Mouse (Mus musculus) retina, embryonic 14.5 days (tissue): Measurements from ENCODE around the gene Tiparp.
A peak's percentile ranks its signal among the peaks of the same experiment; 100 is the strongest.

Experiments used
- DNase-seq: peaks from one replicate; pipeline ENCODE4 v3.0.0-alpha.2; 2015; ENCODE audit warnings: low spot score

Tiparp gene

DNA sequence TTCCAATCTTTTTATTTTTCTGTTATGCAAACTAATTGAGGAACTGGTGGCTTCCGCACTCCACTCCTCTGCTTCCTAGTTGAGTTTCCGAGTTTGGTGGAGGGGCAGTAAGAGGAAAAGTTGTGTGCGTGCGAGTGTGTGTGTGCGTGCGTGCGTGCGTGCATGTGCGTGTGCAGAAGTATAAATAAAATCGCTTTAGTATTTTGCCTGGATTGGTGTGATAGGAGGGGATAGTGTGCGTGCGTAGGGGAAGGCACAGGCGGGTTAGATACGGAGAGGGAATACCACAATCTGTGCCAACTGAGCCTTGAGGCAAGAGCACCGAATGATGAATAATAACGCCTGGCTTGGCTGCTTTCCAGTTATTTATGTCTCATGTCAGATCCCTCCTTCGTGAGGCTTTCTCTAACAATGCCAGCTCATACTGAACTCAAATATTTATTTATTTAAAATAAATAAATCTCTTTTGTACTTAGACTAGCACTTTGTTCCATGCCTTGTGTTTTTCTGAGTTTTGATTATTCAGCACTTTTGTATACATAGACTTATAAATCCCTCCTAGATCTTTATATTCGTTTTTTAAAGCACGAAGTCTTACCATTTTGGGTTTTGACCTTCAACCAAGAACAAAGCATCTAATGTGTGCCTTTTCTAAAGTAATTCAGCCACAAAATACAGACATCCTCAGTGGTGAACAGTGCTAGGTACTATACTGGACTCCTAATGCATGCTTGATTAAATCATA is 1.4 kb downstream of the Tiparp start:
- DNase-seq: peak; percentile 55

DNA sequence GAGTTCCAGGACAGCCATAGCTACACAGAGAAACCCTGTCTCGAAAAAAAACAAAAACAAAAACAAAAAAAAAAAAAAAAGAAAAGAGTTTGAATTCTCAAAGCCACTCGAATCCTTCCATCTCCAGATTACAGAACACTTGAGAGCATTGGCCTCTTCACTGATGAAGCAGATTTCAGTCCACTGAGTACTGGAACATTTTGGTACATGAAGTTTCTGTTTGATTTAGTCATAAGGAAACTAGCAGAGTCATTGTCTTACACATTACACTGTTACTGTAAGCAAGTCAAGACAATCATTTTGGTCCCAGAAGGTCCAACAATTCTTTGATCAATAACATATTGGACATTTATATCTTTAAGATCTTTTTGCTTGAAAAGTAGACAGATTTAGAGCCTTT is 4.8 kb downstream of the Tiparp start:
- DNase-seq: no peak

DNA sequence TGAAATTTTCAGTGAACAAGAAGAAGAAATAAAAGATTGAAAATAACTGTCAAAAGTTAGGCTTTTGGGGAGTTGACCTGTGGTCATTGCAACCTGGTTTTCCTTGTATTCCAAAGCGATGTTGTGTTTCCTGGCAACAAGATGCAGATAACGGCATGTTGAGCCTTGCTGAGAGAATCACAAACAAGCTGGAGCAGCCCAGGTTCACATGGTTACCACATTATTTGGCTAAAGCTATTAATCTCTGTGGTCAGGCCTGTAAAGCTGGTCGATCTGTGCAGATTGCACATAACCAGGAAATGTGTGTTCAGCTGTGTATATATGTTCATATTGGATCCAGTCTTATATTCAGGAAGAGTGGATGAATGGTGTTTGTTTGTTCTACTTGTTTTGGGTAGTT is 5.4 kb downstream of the Tiparp start:
- no peak for DNase-seq

DNA sequence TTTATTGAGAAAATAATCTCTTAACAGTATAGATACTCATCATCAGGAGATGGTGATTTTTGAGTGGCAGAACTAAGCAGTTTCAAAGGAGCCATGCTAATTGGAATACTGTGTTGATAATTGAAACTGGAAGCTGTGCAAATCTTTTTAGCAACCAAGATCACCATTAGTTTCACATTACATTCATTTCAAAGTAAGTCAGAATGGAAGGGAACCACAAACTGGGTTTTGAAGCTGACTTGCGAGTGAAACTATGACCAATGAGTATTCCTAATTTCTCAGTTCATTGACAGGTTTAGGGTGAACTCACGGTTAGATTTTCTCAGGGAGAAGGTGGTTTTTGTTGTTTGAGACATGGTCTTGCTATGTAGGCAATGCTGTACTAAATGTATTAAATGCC is 6.3 kb downstream of the Tiparp start:
- DNase-seq: no peak

DNA sequence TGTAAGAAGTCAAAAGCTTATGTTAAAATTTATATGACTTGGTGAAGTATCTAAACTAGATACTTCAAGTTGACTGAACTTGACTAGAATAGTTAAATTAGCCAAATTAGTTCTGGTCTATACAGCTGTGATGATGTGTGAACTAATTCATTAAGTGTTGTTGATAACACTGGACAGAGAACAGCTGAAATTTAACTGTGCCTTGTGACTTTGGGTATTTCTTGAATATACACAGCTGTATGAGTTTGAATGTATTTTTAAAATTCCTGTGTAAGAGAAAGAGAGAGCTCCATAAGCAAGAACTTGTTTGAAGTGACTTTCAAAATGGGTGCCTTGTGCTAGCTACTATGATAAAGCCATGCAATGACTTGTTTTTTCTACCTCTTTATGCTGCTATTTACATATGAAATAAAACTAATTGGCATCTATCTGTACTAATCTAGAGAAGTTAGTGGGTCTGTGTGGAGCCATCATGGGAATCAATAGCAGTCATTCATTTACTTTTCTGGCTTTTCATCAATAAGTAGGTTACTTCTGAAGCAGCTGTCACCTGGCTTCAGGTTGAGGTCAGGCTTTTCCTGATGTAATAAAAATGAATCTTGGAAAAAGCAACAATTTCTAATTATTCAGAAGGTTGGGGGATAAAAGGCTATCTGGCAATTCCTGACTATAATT is 7.0 kb downstream of the Tiparp start:
- no peak for DNase-seq

DNA sequence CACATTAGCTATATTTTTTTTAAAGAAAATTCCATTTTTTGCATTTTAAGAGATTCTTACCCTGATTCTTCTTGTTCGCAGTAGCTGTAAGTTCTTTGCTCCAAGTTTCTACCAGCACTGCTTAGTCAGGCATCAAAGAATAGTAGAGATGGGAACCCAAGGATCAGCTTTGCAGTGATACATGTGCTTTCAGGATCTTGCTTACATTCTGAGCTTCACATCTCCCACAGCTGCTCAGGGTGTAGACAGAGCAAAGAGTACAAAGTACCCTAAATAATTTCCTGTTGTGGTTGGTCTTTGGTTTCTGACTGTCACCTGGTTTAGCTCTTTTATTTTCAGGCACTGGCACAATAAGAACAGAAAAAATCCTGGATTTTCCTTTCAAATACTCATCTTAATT is 9.1 kb downstream of the Tiparp start:
- no peak for DNase-seq

DNA sequence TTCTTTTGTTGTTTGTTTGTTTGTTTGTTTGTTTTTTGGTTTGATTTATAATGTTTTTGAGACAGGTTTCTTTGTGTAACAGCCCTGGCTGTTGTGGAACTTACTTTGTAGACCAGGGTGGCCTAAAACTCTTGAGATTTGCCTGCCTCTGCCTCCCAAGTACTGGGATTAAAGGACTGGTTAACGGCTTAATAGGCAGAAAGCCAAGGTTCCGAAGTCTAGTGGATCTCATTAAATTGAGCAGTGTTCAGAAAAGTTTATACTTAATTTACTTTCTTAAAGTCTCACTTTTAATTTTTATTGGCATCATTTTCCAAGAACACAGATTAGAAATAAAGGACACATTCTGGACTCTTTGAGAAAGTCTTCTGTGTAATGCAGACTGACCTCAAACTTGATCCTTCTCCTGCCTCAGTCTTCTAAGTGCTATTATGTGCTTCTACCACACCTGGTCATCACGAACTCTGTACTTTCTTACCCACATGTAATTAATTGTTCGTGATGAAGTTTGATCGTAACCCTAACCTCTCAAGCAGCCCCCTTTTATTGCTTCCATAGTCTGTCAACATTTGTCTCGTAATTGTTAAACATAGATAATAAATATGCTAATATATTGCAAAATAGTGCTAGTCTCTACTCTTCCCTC is 12.8 kb downstream of the Tiparp start:
- DNase-seq: no peak

DNA sequence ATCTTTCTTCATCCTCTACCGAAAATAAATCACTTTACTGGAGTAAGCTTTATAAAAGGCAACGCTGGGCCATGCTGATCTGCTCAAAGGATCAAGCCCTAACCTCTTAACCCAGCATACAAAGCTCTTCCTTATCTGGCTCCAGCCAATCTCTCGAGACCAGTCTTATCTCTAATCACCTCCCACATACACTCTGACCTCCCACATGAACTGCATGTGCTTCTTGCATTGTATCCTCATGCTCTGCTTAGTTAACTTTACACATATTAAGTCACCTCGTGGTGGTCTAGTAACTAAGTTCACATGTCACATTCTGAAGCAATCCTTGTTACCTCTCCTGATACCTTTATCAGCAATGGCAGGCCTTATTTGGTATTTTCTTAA is 13.3 kb downstream of the Tiparp start:
- DNase-seq: no peak

DNA sequence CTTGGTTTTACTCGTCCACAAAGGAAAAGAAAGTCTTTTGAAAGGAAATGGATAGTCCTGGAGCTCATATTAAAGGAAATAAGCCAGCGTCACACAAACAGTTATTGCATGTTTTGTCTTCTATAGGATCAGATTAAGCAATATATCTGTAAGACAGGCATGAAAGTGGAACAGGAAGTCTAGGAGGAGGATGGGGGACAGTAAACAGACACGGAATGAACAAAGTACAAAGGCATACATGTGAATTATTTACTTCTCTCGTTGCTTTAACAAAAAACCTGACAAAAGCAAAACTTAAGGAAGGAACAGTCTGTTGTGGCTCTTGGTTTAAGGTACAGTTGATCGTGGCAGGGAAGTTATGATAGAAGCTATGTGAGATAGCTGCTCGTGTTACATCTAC is 21.6 kb downstream of the Tiparp start:
- no peak for DNase-seq

DNA sequence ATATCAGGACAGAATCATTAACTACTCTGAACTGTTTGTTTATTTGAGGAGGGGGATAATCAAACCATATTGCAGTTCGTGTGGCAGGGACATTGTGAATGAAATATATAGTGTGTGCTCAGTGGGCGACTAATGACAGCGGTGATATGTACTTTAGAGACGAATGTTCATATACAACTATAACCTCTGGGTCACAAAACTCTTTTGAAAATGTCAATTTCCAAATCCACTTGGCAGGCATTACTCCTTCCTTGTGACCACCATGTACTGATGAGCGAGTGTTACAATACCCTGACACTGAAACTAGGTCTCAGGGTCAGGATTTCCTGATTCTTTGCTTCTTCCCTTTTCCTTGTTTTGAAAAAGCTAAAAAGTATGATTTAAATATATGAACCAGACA is 22.9 kb downstream of the Tiparp start:
- DNase-seq: no peak

DNA sequence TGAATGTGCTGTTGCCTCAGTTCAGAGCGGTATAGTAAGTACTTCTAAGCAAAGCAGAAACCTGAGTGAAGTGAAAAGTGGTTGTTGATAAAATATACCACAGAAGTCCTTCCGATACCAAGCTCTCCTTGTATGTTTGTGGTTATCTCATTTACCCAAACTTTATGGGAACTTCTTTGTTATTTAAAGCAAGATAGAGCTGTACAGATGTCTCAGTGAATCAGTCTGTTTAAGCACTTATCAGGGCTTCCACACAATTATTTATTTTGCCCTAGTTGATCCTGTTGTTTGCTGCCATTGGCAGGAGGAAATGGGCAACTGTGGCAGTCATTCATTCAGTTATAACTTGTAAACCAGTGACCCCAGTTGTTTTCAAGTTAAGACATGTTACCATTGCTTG is 26.4 kb downstream of the Tiparp start:
- DNase-seq: no peak

DNA sequence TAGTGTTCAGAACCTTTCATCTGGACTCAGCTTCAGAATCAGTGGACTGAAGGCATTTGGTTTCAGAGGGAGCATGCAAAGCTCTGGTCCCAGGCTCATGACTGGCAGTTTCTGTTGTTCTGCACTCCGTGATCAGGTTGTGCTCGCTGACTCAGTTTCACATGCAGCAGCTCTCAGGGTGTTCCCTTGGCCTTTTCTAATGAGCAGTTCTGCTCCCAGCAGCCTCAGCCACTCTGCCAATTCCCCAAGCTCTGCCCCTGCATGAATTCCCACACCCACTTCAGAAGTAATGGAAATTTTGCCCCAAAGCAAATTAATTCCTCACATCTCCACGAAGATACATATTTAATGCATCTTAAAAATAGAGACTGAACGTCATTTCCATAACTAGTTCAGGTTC is 30.5 kb downstream of the Tiparp start:
- no peak for DNase-seq

DNA sequence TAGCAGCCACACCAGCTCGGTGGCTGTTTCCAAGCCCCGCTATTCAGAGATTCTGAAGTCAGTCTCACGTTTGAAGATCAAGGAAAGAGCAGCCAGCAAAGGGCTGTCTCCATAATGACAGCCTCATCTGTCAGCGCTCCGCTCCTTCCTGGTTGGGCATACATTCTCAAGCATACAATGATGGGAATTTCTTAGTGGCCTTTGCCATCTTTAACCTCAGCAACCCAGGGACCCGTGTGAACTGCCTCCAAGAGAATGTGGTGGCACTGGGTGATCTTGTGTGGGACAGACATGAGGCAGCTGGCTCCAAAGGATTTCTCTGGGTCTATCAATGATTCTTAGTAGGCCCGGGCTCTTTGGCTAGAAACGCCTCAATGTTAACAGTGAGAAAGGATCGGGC is 34.0 kb downstream of the Tiparp start:
- no peak for DNase-seq

DNA sequence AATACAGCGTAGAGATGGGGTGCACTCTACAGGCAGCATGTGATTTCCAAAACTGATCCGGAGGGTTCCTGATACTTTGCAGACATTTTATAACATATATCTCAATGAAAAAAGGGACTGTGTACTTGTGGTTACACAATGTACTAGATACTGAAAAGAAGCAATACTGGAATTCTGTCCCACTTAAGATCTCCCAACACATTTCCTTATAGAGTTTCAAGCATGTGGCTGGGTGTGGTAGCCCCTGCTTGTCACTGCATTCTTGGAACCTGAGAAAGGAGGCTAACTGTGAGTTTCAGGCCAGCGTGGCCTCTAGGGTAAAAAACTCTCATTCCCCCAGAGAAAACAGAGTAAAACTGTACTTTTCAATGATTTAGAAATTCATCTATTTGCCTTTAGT is 34.5 kb downstream of the Tiparp start:
- DNase-seq: no peak

DNA sequence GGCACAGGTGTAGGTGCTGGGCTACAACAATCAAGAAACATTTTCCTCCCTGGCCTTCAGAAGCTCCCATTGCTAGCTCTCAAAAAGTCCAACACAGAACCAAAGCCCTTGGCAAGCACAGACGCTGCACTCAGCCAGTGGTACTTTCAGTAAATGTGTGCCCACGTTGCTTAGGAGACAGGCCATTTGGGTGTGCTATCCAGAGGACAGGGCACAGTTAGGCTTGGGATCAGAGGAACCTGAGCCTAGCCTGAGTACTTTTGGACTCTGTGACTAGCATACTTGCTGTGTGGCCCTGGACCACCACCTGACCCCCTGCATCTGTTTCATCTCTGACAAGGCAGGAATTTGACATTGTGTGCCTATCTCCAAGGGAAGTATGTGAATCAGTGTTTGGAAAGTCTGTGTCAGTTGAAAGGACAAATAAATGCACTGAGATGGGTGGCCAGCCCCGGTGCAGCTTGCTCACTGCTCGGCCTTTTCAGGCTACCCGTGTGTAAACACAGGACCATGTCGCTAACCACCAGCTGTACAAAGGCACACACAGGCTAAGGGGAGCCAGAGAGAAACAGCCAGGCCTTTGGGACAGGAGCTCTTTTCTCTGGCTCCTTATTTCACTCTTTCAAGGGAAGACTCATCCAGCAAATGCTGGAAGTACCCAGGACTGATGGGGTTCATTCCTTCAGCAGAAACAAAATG is 35.9 kb downstream of the Tiparp start:
- DNase-seq: no peak

DNA sequence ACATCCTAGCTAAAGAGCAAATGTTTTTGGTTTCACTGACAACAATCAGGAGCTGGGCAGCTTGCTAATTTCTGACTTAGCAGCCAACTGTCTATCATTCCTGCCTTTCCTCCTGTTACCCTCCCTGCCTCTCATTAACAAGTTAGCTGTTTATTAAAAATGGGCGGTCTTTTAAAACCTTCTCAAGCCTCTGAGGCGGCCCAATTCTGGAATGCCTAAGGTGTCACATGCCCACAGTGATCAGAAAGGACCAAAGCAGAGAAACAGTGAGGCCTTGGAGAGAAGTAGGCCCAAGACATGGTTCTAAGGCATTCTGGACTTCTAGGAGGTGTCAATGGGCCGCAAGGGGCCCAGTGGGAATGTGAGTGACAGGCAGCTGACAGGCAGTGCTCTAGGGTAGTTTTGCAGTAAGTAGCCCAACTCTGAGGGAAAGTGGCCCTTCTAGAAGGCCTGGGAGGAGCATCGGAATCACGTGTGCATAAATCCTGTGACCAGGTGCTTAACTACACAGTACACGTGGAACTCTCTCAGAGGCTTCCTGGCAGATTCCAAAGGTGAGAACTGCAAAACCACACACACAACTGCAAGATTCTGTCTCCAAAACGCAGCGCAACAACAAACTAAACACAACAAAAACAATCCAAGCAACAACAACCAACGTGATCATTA is 37.6 kb downstream of the Tiparp start:
- no peak for DNase-seq

DNA sequence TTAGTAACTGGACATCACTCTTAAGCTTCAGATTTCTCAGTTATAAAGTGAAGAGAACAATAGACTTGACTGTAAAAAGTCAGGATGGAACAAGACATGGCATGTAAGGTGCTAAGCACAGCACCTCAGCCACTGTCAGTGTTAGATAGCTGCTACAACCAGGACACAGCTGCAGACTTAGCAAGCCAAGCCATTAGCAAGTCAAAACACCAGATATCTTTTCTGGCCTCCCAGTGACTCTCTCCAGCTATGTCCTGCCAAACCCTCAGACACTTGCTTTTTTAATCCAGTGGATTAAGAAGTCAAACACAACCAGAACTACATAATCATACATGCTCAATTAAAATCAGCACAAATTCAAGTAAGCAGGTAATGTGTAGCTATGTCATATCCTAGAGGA is 41.7 kb downstream of the Tiparp start:
- DNase-seq: no peak

DNA sequence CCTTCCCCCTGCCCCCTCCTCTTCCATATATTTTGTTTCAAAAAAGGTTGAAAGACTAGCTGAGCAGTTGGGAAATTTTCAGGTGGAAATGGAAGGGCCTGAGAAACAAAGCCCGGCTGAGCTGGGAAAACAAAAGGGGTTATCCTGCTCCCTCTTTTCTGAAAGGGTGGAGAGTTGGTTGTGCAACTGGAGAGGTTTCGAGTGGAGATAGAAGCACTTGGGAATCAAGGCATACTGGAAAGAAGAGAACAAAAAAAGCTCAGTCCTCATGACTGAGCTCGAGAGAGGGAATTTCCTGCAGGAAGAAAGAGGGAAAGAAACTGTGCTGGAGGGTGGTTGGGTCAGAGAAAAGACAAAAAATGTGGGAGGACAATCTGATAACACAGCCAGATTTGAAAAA is 45.3 kb downstream of the Tiparp start:
- no peak for DNase-seq

DNA sequence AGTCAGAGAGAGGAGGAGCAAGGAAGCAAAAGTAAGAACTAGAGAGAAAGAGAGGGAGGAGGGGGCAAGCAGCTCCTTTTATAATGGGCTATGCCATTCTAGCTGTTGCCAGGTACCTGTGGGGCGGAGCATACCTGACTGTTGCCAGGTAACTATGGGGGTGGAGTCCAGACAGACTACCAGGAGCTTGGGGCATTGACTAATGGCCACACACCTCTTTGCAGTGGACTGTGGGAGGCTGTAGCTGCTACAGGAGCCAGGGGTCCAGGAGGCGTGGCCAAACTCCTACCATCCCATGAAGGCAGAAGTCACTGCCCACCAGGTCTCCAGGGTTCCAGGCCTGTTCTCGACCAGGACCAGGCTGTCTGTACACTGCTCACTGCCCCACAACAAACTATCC is 49.4 kb downstream of the Tiparp start:
- no peak for DNase-seq

DNA sequence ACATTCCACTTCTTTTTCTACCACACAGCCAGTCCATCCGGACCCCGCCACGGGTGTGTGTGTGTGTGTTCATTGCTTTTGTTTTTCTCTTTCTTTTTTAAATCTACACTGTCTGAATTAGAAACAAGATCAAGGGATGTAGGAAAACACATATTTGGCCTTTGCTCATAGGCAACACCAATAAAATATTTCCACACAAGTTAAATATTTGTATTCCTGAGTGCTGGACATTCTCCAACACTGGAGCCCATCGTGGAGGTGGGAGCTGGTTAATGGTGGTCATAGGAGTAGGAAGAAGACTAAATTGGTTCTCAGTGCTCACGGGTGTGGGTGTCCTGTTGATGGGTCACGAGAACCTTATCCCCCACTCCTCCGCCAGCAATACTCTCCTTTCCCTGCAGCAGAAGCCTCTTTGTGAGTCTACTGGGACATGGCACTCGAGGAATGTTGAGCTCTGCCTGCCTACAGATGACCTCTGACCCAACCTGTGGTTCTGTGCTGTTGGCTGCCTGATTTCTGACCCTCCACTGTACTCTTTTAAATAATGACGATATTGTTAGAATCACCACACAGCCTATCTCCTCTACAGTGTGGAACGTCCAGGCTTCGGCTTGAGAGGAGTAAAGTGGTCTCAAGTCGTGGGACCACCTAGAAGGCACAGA is 51.2 kb downstream of the Tiparp start:
- no peak for DNase-seq

DNA sequence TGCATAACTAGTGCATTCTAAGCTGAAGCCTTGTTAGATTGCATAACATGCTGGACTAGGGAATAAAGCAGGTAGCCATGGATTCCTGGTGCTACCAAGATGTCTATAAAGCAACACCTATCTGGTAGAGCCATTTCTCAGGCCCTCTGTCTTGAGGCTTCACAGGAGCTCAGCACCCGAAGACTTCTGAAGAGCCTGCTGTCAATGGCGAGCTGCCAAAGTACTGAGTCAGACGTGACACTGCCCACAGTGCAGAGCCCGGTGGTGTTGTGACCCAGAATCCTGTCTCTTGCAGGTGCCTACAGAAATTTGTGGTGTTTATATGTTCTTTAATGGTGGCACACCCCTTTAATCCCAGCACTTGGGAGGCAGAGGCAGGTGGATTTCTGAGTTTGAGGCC is 53.4 kb downstream of the Tiparp start:
- no peak for DNase-seq

DNA sequence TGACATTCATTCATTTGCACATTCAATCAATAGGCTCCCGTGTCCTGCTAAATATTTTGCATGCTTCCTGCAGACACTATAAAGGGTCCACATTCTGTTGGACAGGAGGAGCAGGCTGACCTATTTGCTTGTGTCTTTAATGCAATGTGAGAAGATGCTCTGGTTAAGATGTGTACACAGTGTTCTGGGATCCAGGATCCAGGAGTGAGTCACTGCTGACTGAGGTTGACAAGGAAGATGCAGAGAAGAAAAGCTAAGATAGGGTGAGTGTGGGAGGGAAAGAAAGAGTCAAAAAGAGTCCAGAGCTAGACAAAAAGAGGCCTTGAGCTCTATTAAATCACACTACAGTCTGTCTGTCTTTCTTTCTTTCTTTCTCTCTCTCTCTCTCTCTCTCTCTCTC is 56.1 kb downstream of the Tiparp start:
- no peak for DNase-seq
